Mouse (Mus musculus): ENCODE data around the gene Irf1. TPM values are rescaled to one million over a fixed set of nuclear protein-coding genes. Genes with fewer than 3 reads are reported as not detected.

Irf1 gene
- polyA plus RNA-seq, 1 experiment from 2014 or later: 76.1 TPM

GRCm38 (mm10) chr11:53747985-53748384 is 21.8 kb upstream of the Irf1 start:
- no peak overlapping the region for H3K9ac ChIP-seq (ENCODE audit: low read depth, low read length)
- H3K4me2 ChIP-seq (replicated peaks; ENCODE audit: low read depth): no peak overlapping the region
- H3K4me3 ChIP-seq (ENCODE audit: low read depth, low read length): no peak overlapping the region
- no peak for TF ChIP-seq CTCF (IDR thresholded peaks at IDR 0.05; ENCODE audit: low read depth)
- H3K27ac ChIP-seq (ENCODE audit: low read depth, low read length): no peak overlapping the region
- WGBS: 88% methylated on average over 9 of the region's 9 CpGs
- ATAC-seq: no peak
- H3K36me3 ChIP-seq (ENCODE audit: control insufficient read depth, insufficient read depth): no peaks in the 10 kb centered on the region
- H3K4me1 ChIP-seq (replicated peaks; ENCODE audit: control insufficient read depth, insufficient read depth, low read length): no peaks in the 10 kb centered on the region
- no peaks in the 10 kb centered on the region for H3K9me3 ChIP-seq (ENCODE audit: control insufficient read depth)
- no peaks in the 10 kb centered on the region for H3K27me3 ChIP-seq (replicated peaks; ENCODE audit: control insufficient read depth, insufficient read depth, low read length)

GRCm38 (mm10) chr11:53748614-53749013 is 21.2 kb upstream of the Irf1 start:
- Histone ChIP-seq H3K36me3 (ENCODE audit: control insufficient read depth, insufficient read depth) (no peaks in the 10 kb centered on the region), H3K27me3 (replicated peaks; ENCODE audit: control insufficient read depth, insufficient read depth, low read length) (no peaks in the 10 kb centered on the region), H3K4me2 (replicated peaks; ENCODE audit: low read depth) (no peak overlapping the region), H3K4me1 (replicated peaks; ENCODE audit: control insufficient read depth, insufficient read depth, low read length) (no peaks in the 10 kb centered on the region), H3K9ac (ENCODE audit: low read depth, low read length) (no peak overlapping the region), H3K4me3 (ENCODE audit: low read depth, low read length) (no peak overlapping the region), H3K27ac (ENCODE audit: low read depth, low read length) (no peak overlapping the region), H3K9me3 (ENCODE audit: control insufficient read depth) (no peaks in the 10 kb centered on the region)
- no peak for TF ChIP-seq CTCF (IDR thresholded peaks at IDR 0.05; ENCODE audit: low read depth)
- 86% methylated on average over 6 of the region's 6 CpGs for WGBS
- no peak for ATAC-seq

GRCm38 (mm10) chr11:53749306-53749705 is 20.5 kb upstream of the Irf1 start:
- H3K27me3 ChIP-seq (replicated peaks; ENCODE audit: control insufficient read depth, insufficient read depth, low read length): no peaks in the 10 kb centered on the region
- no peaks in the 10 kb centered on the region for H3K4me1 ChIP-seq (replicated peaks; ENCODE audit: control insufficient read depth, insufficient read depth, low read length)
- 73% methylated on average over 4 of the region's 4 CpGs for WGBS
- H3K9me3 ChIP-seq (ENCODE audit: control insufficient read depth): no peaks in the 10 kb centered on the region
- H3K4me3 ChIP-seq (ENCODE audit: low read depth, low read length): no peak overlapping the region
- H3K27ac ChIP-seq (ENCODE audit: low read depth, low read length): no peak overlapping the region
- no peak overlapping the region for H3K9ac ChIP-seq (ENCODE audit: low read depth, low read length)
- H3K4me2 ChIP-seq (replicated peaks; ENCODE audit: low read depth): no peak overlapping the region
- ATAC-seq: no peak
- TF ChIP-seq CTCF (IDR thresholded peaks at IDR 0.05; ENCODE audit: low read depth): no peak
- no peaks in the 10 kb centered on the region for H3K36me3 ChIP-seq (ENCODE audit: control insufficient read depth, insufficient read depth)

GRCm38 (mm10) chr11:53749716-53750352 is 20.0 kb upstream of the Irf1 start:
- no peak overlapping the region for H3K4me3 ChIP-seq (ENCODE audit: low read depth, low read length)
- WGBS: 62% methylated on average over 5 of the region's 5 CpGs
- no peak for TF ChIP-seq CTCF (IDR thresholded peaks at IDR 0.05; ENCODE audit: low read depth)

GRCm38 (mm10) chr11:53755011-53755595 is 14.7 kb upstream of the Irf1 start:
- no peak for TF ChIP-seq CTCF (IDR thresholded peaks at IDR 0.05; ENCODE audit: low read depth)
- H3K4me1 ChIP-seq (replicated peaks; ENCODE audit: control insufficient read depth, insufficient read depth, low read length): peaks cover 12% of the 10 kb centered on the region
- H3K4me3 ChIP-seq (ENCODE audit: low read depth, low read length): no peak overlapping the region
- H3K4me2 ChIP-seq (replicated peaks; ENCODE audit: low read depth): no peak overlapping the region
- no peak overlapping the region for H3K9ac ChIP-seq (ENCODE audit: low read depth, low read length)
- no peaks in the 10 kb centered on the region for H3K9me3 ChIP-seq (ENCODE audit: control insufficient read depth)
- no peaks in the 10 kb centered on the region for H3K27me3 ChIP-seq (replicated peaks; ENCODE audit: control insufficient read depth, insufficient read depth, low read length)
- ATAC-seq: no peak
- H3K36me3 ChIP-seq (ENCODE audit: control insufficient read depth, insufficient read depth): no peaks in the 10 kb centered on the region
- 72% methylated on average over 12 of the region's 12 CpGs for WGBS
- no peak overlapping the region for H3K27ac ChIP-seq (ENCODE audit: low read depth, low read length)

More at GRCm38 (mm10) chr11:53749716-53750352, 20.0 kb upstream of the Irf1 start:
- H3K4me2 ChIP-seq (replicated peaks; ENCODE audit: low read depth): no peak overlapping the region
- H3K36me3 ChIP-seq (ENCODE audit: control insufficient read depth, insufficient read depth): no peaks in the 10 kb centered on the region
- H3K9ac ChIP-seq (ENCODE audit: low read depth, low read length): no peak overlapping the region
- no peaks in the 10 kb centered on the region for H3K27me3 ChIP-seq (replicated peaks; ENCODE audit: control insufficient read depth, insufficient read depth, low read length)
- ATAC-seq: no peak
- H3K4me1 ChIP-seq (replicated peaks; ENCODE audit: control insufficient read depth, insufficient read depth, low read length): no peaks in the 10 kb centered on the region
- no peak overlapping the region for H3K27ac ChIP-seq (ENCODE audit: low read depth, low read length)
- no peaks in the 10 kb centered on the region for H3K9me3 ChIP-seq (ENCODE audit: control insufficient read depth)

GRCm38 (mm10) chr11:53757612-53758011 is 12.2 kb upstream of the Irf1 start:
- WGBS: 42% methylated on average over 4 of the region's 4 CpGs
- Histone ChIP-seq H3K36me3 (ENCODE audit: control insufficient read depth, insufficient read depth) (no peaks in the 10 kb centered on the region), H3K27ac (ENCODE audit: low read depth, low read length) (peak overlapping the region; percentile 95), H3K9me3 (ENCODE audit: control insufficient read depth) (no peaks in the 10 kb centered on the region), H3K4me2 (replicated peaks; ENCODE audit: low read depth) (no peak overlapping the region), H3K9ac (ENCODE audit: low read depth, low read length) (no peak overlapping the region), H3K27me3 (replicated peaks; ENCODE audit: control insufficient read depth, insufficient read depth, low read length) (no peaks in the 10 kb centered on the region), H3K4me3 (ENCODE audit: low read depth, low read length) (no peak overlapping the region), H3K4me1 (replicated peaks; ENCODE audit: control insufficient read depth, insufficient read depth, low read length) (peaks cover 24% of the 10 kb centered on the region)
- peak; percentile 47 for ATAC-seq
- no peak for TF ChIP-seq CTCF (IDR thresholded peaks at IDR 0.05; ENCODE audit: low read depth)

Measured in intestine, postnatal 0 days (tissue).